Mouse (Mus musculus) C2C12 (cell line): ENCODE data around the gene Dock4.

Experiments used
- CTCF ChIP-seq: IDR thresholded peaks from one replicate; pipeline ENCODE4 v1.5.1; 2011; ENCODE audit not compliant: control insufficient read depth, insufficient read depth, insufficient read length
- FOSL1 ChIP-seq: IDR thresholded peaks from one replicate; pipeline ENCODE4 v1.8.0; 2011; ENCODE audit warnings: mild to moderate bottlenecking, low read length; ENCODE audit not compliant: poor library complexity, insufficient read depth, severe bottlenecking
- MAX ChIP-seq: IDR thresholded peaks from one replicate; pipeline ENCODE4 v1.6.1; 2011; ENCODE audit warnings: mild to moderate bottlenecking, control low read depth
- MYOD1 ChIP-seq: IDR thresholded peaks from one replicate; pipeline ENCODE4 v1.6.1; 2011; ENCODE audit warnings: low read depth; ENCODE audit not compliant: control insufficient read depth, insufficient read length
- MYOG ChIP-seq: IDR thresholded peaks from one replicate; pipeline ENCODE4 v1.6.1; 2011; ENCODE audit not compliant: control insufficient read depth, insufficient read length; ENCODE audit errors: extremely low read depth
- USF1 ChIP-seq: IDR thresholded peaks from one replicate; pipeline ENCODE4 v1.6.1; 2011; ENCODE audit warnings: low read depth, mild to moderate bottlenecking, control low read depth, moderate library complexity

- TF ChIP-seq CTCF (no peak), USF1 (no peak), MYOD1 (no peak), MYOG (no peak), MAX (no peak), FOSL1 (no peak)
Observed at GRCm38 (mm10) chr12:40514021-40514420, 68.3 kb downstream of the Dock4 start.
